Mouse (Mus musculus): Measurements from ENCODE around the gene Reg3d.
"Not testable (repeated sequence)": the region's sequence is repeated elsewhere in the genome, so short reads cannot be mapped to it uniquely, and the experiment has no call there.

The Reg3d gene

GRCm38 (mm10) chr6:78378765-78379164 is at the start of gene Reg3d:
Gene Reg3d (minus strand): TSS chr6:78378865.
- DNase-seq (ENCODE audit: low spot score in 2 of 2), result no peak

- DNase-seq (ENCODE audit: low spot score in 2 of 2), result no peak
Observed at GRCm38 (mm10) chr6:78425497-78425896, 46.8 kb upstream of the Reg3d start.

GRCm38 (mm10) chr6:78422411-78422810 is 43.7 kb upstream of the Reg3d start, which contains the start of gene Reg1:
Gene Reg1 (plus strand): TSS chr6:78422711.
- not testable (repeated sequence) for DNase-seq (ENCODE audit: low spot score in 2 of 2)

GRCm38 (mm10) chr6:78395323-78395722 is 16.7 kb upstream of the Reg3d start, which contains the start of gene Reg2:
Gene Reg2 (plus strand): TSS chr6:78395623.
- not testable (repeated sequence) for DNase-seq (ENCODE audit: low spot score in 2 of 2)

- DNase-seq (ENCODE audit: low spot score in 2 of 2), result no peak
Observed at GRCm38 (mm10) chr6:78385609-78386008, 6.9 kb upstream of the Reg3d start.

- DNase-seq (ENCODE audit: low spot score in 2 of 2), result no peak
Observed at GRCm38 (mm10) chr6:78380409-78380808, 1.7 kb upstream of the Reg3d start, which contains the start of gene Reg3a. Gene Reg3a (plus strand): TSS chr6:78380709.

- DNase-seq (ENCODE audit: low spot score in 2 of 2), result no peak
Observed at GRCm38 (mm10) chr6:78370357-78370756, 8.3 kb downstream of the Reg3d start, which contains the start of gene Reg3b. Gene Reg3b (plus strand): TSS chr6:78370657.

- DNase-seq (ENCODE audit: low spot score in 2 of 2), result no peak
Observed at GRCm38 (mm10) chr6:78361971-78362563, 16.6 kb downstream of the Reg3d start.

- no peak for DNase-seq (ENCODE audit: low spot score in 2 of 2)
Observed at GRCm38 (mm10) chr6:78341689-78342088, 37.0 kb downstream of the Reg3d start.

GRCm38 (mm10) chr6:78340296-78340695 is 38.4 kb downstream of the Reg3d start:
- no peak for DNase-seq (ENCODE audit: low spot score in 2 of 2)

GRCm38 (mm10) chr6:78331919-78332569 is 46.6 kb downstream of the Reg3d start:
- DNase-seq (ENCODE audit: low spot score in 2 of 2), result no peak

- no peak for DNase-seq (ENCODE audit: low spot score in 2 of 2)
Observed at GRCm38 (mm10) chr6:78329166-78329565, 49.5 kb downstream of the Reg3d start.

GRCm38 (mm10) chr6:78327798-78328197 is 50.9 kb downstream of the Reg3d start:
- DNase-seq (ENCODE audit: low spot score in 2 of 2), result no peak
